ENCODE assay signal across 10 mouse cellular contexts in the genomic region with DNA sequence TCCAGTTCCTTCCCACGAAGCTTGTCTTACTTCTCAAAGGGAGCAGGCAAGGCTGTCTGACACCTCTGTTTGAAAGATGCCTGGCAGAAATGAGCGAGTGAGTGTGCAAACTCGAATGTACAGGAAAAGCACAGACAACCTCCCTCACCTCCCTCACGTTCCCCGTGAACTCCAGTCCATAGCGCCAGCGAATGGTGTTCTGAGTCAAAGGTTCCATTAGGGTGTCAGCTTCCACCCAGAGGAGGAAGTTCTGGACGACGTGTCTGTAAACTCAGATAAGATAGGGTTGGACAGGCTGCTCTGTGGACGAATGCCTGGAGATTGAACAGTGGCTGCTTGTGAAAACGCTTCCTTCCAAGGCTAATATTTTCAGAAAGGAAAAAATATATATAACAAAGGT. TPM values are rescaled to one million over a fixed set of nuclear protein-coding genes. Genes with fewer than 3 reads are reported as not detected.
DNase-seq lines count a peak whose midpoint lies in the region; ATAC-seq and TF ChIP-seq lines count a peak whose summit lies in the region.
"Had no signal": no experiment of that assay in that cellular context is flagged by ENCODE, and none has a peak within 500 bp of the region (broad histone marks: within the 10 kb centered on the region; RNA-seq: fewer than 3 reads in every experiment).

No protein-coding gene starts in this region.

- intact Hi-C loops in heart, postnatal 10 days (cut with DNase I) = no loop called here
- intact Hi-C loops in gastrocnemius, adult 2 months (cut with DNase I) = no loop called here

- ATAC-seq in lung, embryonic 14.5 days (ENCODE audit: insufficient read depth) = peak; percentile 69
- ATAC-seq: Patski had no signal

- H3K36me3 ChIP-seq in lung, embryonic 14.5 days (ENCODE audit: insufficient read depth) = no peaks in the 10 kb centered on the region

- no peak overlapping the region for H3K9ac ChIP-seq in lung, embryonic 14.5 days

- H3K4me1 ChIP-seq in lung, embryonic 14.5 days (ENCODE audit: insufficient read depth) = peaks cover 28% of the 10 kb centered on the region

- peak; percentile 25 to 28 for DNase-seq in urinary bladder, postnatal 36 days (ENCODE audit: low spot score in 2 of 2)
- DNase-seq in urinary bladder, adult 2 months (ENCODE audit: low spot score) = no peak
- peak; percentile 49 to 50 for DNase-seq in heart, postnatal 10 days
- peak; percentile 82 for DNase-seq in lung, embryonic 14.5 days
- no peak for DNase-seq in layer of hippocampus, adult 18-20 months (ENCODE audit: low spot score in 2 of 2)
- DNase-seq in gastrocnemius, adult 2 months = no peak
- no peak for DNase-seq in thymus, postnatal 10 days (ENCODE audit: low spot score in 2 of 2)
- no peak for DNase-seq in right cerebral cortex, adult 18-20 months
- DNase-seq: cerebellum, postnatal 14 days had no signal

- H3K27me3 ChIP-seq in lung, embryonic 14.5 days (ENCODE audit: insufficient read depth, low read length) = no peaks in the 10 kb centered on the region
- H3K27me3 ChIP-seq: Patski had no signal

- H3K27ac ChIP-seq in lung, embryonic 14.5 days (ENCODE audit: low read depth) = peak overlapping the region; percentile 84
- H3K27ac ChIP-seq in gastrocnemius, adult 2 months = no peak overlapping the region

- H3K4me2 ChIP-seq in lung, embryonic 14.5 days = peak overlapping the region; percentile 34

- WGBS in lung, embryonic 14.5 days = 2% methylated on average over 11 of the region's 11 CpGs

- no peaks in the 10 kb centered on the region for H3K9me3 ChIP-seq in lung, embryonic 14.5 days (ENCODE audit: low read depth, low read length)

- no peak overlapping the region for H3K4me3 ChIP-seq in lung, embryonic 14.5 days (ENCODE audit: low read depth, low read length)
- H3K4me3 ChIP-seq in gastrocnemius, adult 2 months = no peak overlapping the region

- TF ChIP-seq CTCF in lung, embryonic 14.5 days (IDR thresholded peaks at IDR 0.05; ENCODE audit: low read depth) = no peak
- TF ChIP-seq CTCF in gastrocnemius, adult 2 months (IDR thresholded peaks at IDR 0.05) = no peak

RNA-seq across cellular contexts. Expression of a gene that starts 37.9 kb away (rescaled TPM):
- 70.0 and 73.7 TPM in 2 replicates for polyA plus RNA-seq in urinary bladder, adult 2 months (2012; rRNA removed)
- 10 to 100 TPM; 60.3 to 61.0 TPM for total RNA-seq in heart, postnatal 10 days (2021)
- polyA plus RNA-seq in lung, embryonic 14.5 days (2014; fragmentation: Nextera tagmentation; extraction: Ambion mirVana) = 128 and 135 TPM in 2 replicates
- 10 to 100 TPM; 30.3 to 30.9 TPM for total RNA-seq in layer of hippocampus, adult 18-20 months (2021)
- 10 to 100 TPM; 21.9 to 25.2 TPM for total RNA-seq in gastrocnemius, adult 2 months (2021)

RNA-seq across cellular contexts. Expression of a gene that starts 54.8 kb away (rescaled TPM):
- 51.8 and 65.6 TPM in 2 replicates for polyA plus RNA-seq in urinary bladder, adult 2 months (2012; rRNA removed)
- total RNA-seq in heart, postnatal 10 days (2021) = 10 to 100 TPM; 49.9 to 53.2 TPM
- polyA plus RNA-seq in lung, embryonic 14.5 days (2014; fragmentation: Nextera tagmentation; extraction: Ambion mirVana) = 204 and 217 TPM in 2 replicates
- 1 to 10 TPM; 3.3 to 3.5 TPM for total RNA-seq in layer of hippocampus, adult 18-20 months (2021)
- total RNA-seq in gastrocnemius, adult 2 months (2021) = 1 to 10 TPM; 3.8 to 6.0 TPM

Comparison
In these comparisons a context has a peak if more than half of its experiments do, and no peak if none do; other contexts are left out.
1. DNase-seq: peak in urinary bladder, postnatal 36 days (2 of 2), heart, postnatal 10 days (2 of 2) and lung, embryonic 14.5 days (single experiment); none in urinary bladder, adult 2 months (single experiment), layer of hippocampus, adult 18-20 months (0 of 2), gastrocnemius, adult 2 months (single experiment), thymus, postnatal 10 days (0 of 2) and right cerebral cortex, adult 18-20 months (single experiment).
2. RNA of a gene that starts 54.8 kb away (total RNA-seq): 49.9 to 53.2 TPM in heart, postnatal 10 days; 3.8 to 6.0 TPM in gastrocnemius, adult 2 months and 3.3 to 3.5 TPM in layer of hippocampus, adult 18-20 months; every median in the first group is over 4 times any median in the second.